Mouse (Mus musculus) bone marrow, adult 2 months (tissue): ENCODE measurements around the gene Itgb7.

Source experiments
- CTCF ChIP-seq: fragments of 200-500 bp; IDR thresholded peaks from 2 replicates; pipeline ENCODE4 v1.5.1; 2011; ENCODE audit warnings: low read length, control low read depth; ENCODE audit not compliant: control insufficient read depth, insufficient read depth
- POLR2A ChIP-seq: fragments of 200-500 bp; IDR thresholded peaks from 2 replicates; pipeline ENCODE4 v1.6.1; 2011; ENCODE audit warnings: low read depth, mild to moderate bottlenecking, control low read depth, low read length, borderline replicate concordance; ENCODE audit not compliant: control insufficient read depth

- TF ChIP-seq CTCF (no peak), POLR2A (no peak)
Measured at GRCm38 (mm10) chr15:102208092-102208561, 23.6 kb downstream of the Itgb7 start.
